ENCODE assay signal across 11 mouse cellular contexts in genomic region chr17:34217986-34218385, GRCm38 (mm10). TPM values are rescaled to one million over a fixed set of nuclear protein-coding genes. Genes with fewer than 3 reads are reported as not detected.
"Had no signal": no experiment of that assay in that cellular context is flagged by ENCODE, and none has a peak within 500 bp of the region (broad histone marks: within the 10 kb centered on the region; RNA-seq: fewer than 3 reads in every experiment).

No protein-coding gene starts in this region.

- H3K9me3 ChIP-seq: lung, embryonic 15.5 days; midbrain, embryonic 13.5 days; stomach, embryonic 15.5 days had no signal

- H3K4me3 ChIP-seq: layer of hippocampus, adult 2 months; limb, embryonic 12.5 days; liver, embryonic 13.5 days; lung, embryonic 15.5 days; midbrain, embryonic 13.5 days; stomach, embryonic 15.5 days had no signal

- H3K4me1 ChIP-seq: limb, embryonic 12.5 days; lung, embryonic 15.5 days; midbrain, embryonic 13.5 days; stomach, embryonic 15.5 days had no signal

- H3K36me3 ChIP-seq: limb, embryonic 12.5 days; liver, embryonic 13.5 days; lung, embryonic 15.5 days; midbrain, embryonic 13.5 days; stomach, embryonic 15.5 days had no signal

- DNase-seq: liver; liver, embryonic 13.5 days; liver, postnatal 0 days; right cerebral cortex, postnatal 14 days had no signal

- H3K27ac ChIP-seq: layer of hippocampus, adult 2 months; limb, embryonic 12.5 days; liver, embryonic 13.5 days; lung, embryonic 15.5 days; midbrain, embryonic 13.5 days; stomach, embryonic 15.5 days had no signal

RNA-seq across cellular contexts. Expression of gene H2-Ob, which starts 20.7 kb away (rescaled TPM):
- polyA plus RNA-seq: kidney, embryonic 14.5 days; limb, embryonic 12.5 days; midbrain, embryonic 13.5 days; neural tube, embryonic 14.5 days had no signal
